Mouse (Mus musculus) stomach, embryonic 14.5 days (tissue): ENCODE data around the gene Gm13696. TPM values are rescaled to one million over a fixed set of nuclear protein-coding genes. Genes with fewer than 3 reads are reported as not detected.
"Not testable (repeated sequence)": the region's sequence is repeated elsewhere in the genome, so short reads cannot be mapped to it uniquely, and the experiment has no call there.

ENCODE experiments used
- ATAC-seq: fragments of 200-750 bp; cut with Nextera tagmentation; 2 replicates; pipeline ENCODE4 v1.8.0; 2017; ENCODE audit warnings: low read depth, moderate TSS enrichment; ENCODE audit not compliant: insufficient number of reproducible peaks, insufficient read depth, low FRiP score
- H3K27ac ChIP-seq: fragments of 300-500 bp; sonication (generic); 2 replicates; pipeline ENCODE4 v1.5.1; 2014; ENCODE audit warnings: mild to moderate bottlenecking, low read length, moderate library complexity, mixed read lengths
- H3K27me3 ChIP-seq: fragments of 300-500 bp; sonication (generic); 2 replicates; pipeline ENCODE4 v1.6.1; 2014; ENCODE audit warnings: low read length, control low read depth, mixed read lengths; ENCODE audit not compliant: control insufficient read depth, insufficient read depth
- H3K36me3 ChIP-seq: fragments of 300-500 bp; sonication (generic); 2 replicates; pipeline ENCODE4 v1.6.1; 2014; ENCODE audit warnings: mild to moderate bottlenecking, control low read depth, low read length, moderate library complexity, mixed read lengths; ENCODE audit not compliant: control insufficient read depth, insufficient read depth
- H3K4me1 ChIP-seq: fragments of 300-500 bp; sonication (generic); 2 replicates; pipeline ENCODE4 v1.6.1; 2014; ENCODE audit warnings: low read length, control low read depth, mixed read lengths; ENCODE audit not compliant: control insufficient read depth, insufficient read depth
- H3K4me2 ChIP-seq: fragments of 300-500 bp; sonication (generic); replicated peaks from 2 replicates; pipeline ENCODE4 v1.6.1; 2014; ENCODE audit warnings: low read depth, low read length, control low read depth
- H3K4me3 ChIP-seq: fragments of 300-500 bp; sonication (generic); 2 replicates; pipeline ENCODE4 v1.5.1; 2014; ENCODE audit warnings: low read depth, low read length, control low read depth
- H3K9ac ChIP-seq: fragments of 300-500 bp; sonication (generic); replicated peaks from 2 replicates; pipeline ENCODE4 v1.6.1; 2014; ENCODE audit warnings: low read depth, mild to moderate bottlenecking, control low read depth, low read length, moderate library complexity, mixed read lengths
- H3K9me3 ChIP-seq: fragments of 300-500 bp; sonication (generic); 2 replicates; pipeline ENCODE4 v1.6.1; 2016; ENCODE audit warnings: low read depth, low read length, control low read depth; ENCODE audit not compliant: control insufficient read depth
- WGBS: fragments of 180-500 bp; shearing (Covaris S2); extraction: QIAGEN DNeasy Blood & Tissue Kit; methylation state at CpG from one replicate; pipeline ENCODE4 v1.1.7; 2014; 5-methylcytosine and 5-hydroxymethylcytosine counted together
- polyA plus RNA-seq: library from polyadenylated mRNA; unstranded; fragments of >200 nt; fragmentation: Nextera tagmentation; extraction: Ambion mirVana; gene quantifications from 2 replicates; pipeline ENCODE4 v1.2.1, GENCODE M21; 2014

Gene Gm13696
- polyA plus RNA-seq, 1 experiment from 2014 or later: not detected

DNA sequence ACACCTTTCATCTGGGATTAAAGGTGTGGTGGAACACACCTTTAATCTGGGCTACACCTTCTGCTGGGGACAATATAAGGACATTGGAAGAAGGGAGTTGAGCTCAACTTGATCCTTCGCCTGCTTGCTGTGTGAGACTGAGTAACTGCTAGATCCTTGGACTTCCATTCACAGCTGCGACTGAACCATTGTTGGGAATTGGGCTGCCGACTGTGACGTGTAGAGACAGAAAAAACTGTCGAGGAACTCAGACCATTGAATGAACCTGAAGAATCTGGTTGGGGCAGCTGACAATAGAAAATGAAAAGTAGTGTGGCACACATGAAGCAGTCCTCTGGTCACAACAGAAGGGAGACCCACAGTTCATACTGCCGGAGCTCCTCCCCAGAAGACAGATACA is 11.5 kb downstream of the Gm13696 start, which contains the start of gene Gm13697:
TSS of gene Gm13697 (plus strand) at position 301 of the 400 bp plus-strand sequence.
- ATAC-seq, H3K9ac ChIP-seq, H3K9me3 ChIP-seq, H3K4me3 ChIP-seq, H3K36me3 ChIP-seq, H3K27ac ChIP-seq, H3K27me3 ChIP-seq, H3K4me1 ChIP-seq, H3K4me2 ChIP-seq: not testable (repeated sequence)
- WGBS: no CpG with 5 or more reads among the region's 6 CpGs

DNA sequence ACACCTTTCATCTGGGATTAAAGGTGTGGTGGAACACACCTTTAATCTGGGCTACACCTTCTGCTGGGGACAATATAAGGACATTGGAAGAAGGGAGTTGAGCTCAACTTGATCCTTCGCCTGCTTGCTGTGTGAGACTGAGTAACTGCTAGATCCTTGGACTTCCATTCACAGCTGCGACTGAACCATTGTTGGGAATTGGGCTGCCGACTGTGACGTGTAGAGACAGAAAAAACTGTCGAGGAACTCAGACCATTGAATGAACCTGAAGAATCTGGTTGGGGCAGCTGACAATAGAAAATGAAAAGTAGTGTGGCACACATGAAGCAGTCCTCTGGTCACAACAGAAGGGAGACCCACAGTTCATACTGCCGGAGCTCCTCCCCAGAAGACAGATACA is 17.3 kb downstream of the Gm13696 start, which contains the start of gene Gm13691:
TSS of gene Gm13691 (plus strand) at position 301 of the 400 bp plus-strand sequence.
- not testable (repeated sequence) for H3K4me3 ChIP-seq, H3K36me3 ChIP-seq, ATAC-seq, H3K27me3 ChIP-seq, H3K9ac ChIP-seq, H3K27ac ChIP-seq, H3K4me2 ChIP-seq, H3K9me3 ChIP-seq, H3K4me1 ChIP-seq
- WGBS: no CpG with 5 or more reads among the region's 6 CpGs

DNA sequence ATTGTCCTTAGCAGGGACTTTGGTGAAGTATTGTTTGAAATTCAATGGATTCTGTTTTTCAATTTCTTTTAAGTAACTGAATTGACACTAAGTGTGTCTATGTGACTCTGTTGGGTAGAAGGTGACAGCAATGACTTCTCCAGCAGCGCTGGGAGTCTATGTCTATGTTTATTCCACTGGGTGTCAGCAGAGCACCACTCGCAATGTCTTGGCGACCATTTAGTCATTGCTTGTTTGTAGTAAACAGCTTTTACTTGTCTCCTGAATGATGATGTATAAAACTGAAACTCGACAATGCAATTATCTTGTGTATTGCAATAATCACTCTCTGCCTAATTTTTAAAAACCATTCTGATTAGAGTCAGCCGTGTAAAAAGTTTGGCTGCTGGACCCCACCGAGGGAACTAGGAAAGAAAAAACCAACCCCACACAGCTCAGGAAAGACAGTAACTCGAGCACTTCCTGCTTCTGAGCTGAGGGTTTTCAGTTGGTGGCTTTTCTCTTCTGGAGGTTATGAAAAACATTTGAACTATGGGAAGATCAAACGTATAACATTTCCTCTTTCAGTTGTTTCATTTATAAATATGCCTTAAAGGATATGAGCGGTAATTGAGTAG is 20.8 kb downstream of the Gm13696 start:
- H3K9me3 ChIP-seq, H3K27ac ChIP-seq: not testable (repeated sequence)

DNA sequence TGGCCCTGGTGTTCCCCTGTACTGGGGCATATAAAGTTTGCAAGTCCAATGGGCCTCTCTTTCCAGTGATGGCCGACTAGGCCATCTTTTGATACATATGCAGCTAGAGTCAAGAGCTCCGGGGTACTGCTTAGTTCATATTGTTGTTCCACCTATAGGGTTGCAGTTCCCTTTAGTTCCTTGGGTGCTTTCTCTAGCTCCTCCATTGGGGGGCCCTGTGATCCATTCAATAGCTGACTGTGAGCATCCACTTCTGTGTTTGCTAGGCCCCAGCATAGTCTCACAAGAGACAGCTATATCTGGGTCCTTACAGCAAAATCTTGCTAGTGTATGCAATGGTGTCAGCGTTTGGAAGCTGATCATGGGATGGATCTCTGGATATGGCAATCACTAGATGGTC is 21.6 kb downstream of the Gm13696 start:
- no CpG with 5 or more reads among the region's 3 CpGs for WGBS

More for the DNA sequence above, 20.8 kb downstream of the Gm13696 start:
- H3K27me3 ChIP-seq, H3K9ac ChIP-seq, ATAC-seq, H3K4me2 ChIP-seq, H3K36me3 ChIP-seq, H3K4me1 ChIP-seq, H3K4me3 ChIP-seq: not testable (repeated sequence)
- WGBS: 42% methylated on average over 7 of the region's 9 CpGs

DNA sequence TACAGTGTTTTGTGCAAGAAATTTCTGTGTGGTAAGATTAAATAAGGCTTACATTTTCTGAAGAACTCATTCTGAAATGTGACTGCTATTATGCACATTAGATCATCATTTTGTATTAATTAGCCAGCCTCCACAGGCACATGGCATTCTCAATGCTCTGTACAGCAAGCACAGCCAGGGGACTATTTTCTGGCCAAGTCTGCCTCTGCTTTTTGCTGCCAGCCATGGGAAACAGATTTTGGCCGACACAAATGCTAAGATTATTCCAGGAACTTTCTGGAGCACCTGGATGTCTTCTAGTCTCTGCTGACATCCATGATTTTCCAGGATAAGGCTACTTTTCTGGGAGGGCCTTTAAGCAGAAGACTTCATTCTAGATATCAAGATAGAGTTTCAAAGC is 36.0 kb downstream of the Gm13696 start:
- H3K4me2 ChIP-seq: no peak overlapping the region
- 0 out of 2 replicates have a peak, but pooled peaks cover 3% of the 10 kb centered on the region for H3K4me1 ChIP-seq
- no peak for ATAC-seq
- H3K27ac ChIP-seq: no peak overlapping the region
- H3K27me3 ChIP-seq: no peaks in the 10 kb centered on the region
- no peak overlapping the region for H3K4me3 ChIP-seq
- no peaks in the 10 kb centered on the region for H3K9me3 ChIP-seq
- H3K36me3 ChIP-seq: no peaks in the 10 kb centered on the region
- WGBS: 43% methylated on average over 1 of the region's 1 CpGs
- H3K9ac ChIP-seq: no peak overlapping the region

More for the DNA sequence above, 21.6 kb downstream of the Gm13696 start:
- H3K27ac ChIP-seq, H3K9ac ChIP-seq, H3K4me3 ChIP-seq, H3K4me1 ChIP-seq, H3K4me2 ChIP-seq, H3K36me3 ChIP-seq, H3K27me3 ChIP-seq, ATAC-seq, H3K9me3 ChIP-seq: not testable (repeated sequence)

DNA sequence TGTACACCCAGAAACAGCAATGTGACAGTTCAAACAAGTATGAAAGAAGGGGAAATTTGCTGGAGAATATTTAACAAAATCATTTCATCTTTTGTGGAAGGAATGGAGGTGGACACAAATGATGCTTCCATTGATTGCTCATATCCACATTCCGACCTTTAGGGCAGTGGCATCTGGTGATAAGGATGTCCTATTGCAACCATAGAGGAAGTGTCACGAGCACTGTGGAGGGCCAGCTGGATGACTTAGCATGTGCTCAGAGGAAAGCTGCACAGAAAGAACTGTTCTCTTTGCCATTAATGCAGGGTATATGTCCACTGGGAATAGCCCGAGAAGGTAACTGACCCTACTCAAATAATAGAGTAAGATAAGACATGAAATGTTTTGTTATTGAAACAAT is 36.9 kb downstream of the Gm13696 start:
- H3K9me3 ChIP-seq: no peaks in the 10 kb centered on the region
- 66% methylated on average over 3 of the region's 3 CpGs for WGBS
- H3K4me1 ChIP-seq: 0 out of 2 replicates have a peak, but pooled peaks cover 3% of the 10 kb centered on the region
- no peak for ATAC-seq
- H3K36me3 ChIP-seq: no peaks in the 10 kb centered on the region
- H3K27me3 ChIP-seq: no peaks in the 10 kb centered on the region
- no peak overlapping the region for H3K9ac ChIP-seq
- H3K27ac ChIP-seq: no peak overlapping the region
- H3K4me3 ChIP-seq: no peak overlapping the region
- no peak overlapping the region for H3K4me2 ChIP-seq

DNA sequence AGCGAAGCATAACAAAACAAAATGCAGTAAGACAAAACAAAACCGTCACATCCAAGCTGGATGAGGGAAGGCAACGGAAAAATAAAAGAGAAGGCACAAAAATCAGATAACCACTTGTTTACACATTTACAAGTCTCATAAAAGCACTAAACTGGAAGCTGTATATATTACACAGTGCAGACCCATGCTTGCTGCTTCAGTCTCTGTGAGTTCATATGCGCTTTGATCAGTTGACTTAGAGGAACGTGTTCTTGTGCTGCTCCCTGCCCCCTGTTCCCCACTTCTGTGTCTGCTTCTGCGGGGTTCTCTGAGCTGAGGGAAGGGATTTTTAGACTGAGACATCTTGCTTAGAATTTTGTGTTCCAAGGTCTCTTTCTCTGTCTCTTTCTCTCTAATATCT is 41.6 kb downstream of the Gm13696 start:
- Histone ChIP-seq H3K4me1 (no peaks in the 10 kb centered on the region), H3K4me3 (no peak overlapping the region), H3K9ac (no peak overlapping the region), H3K27ac (no peak overlapping the region), H3K27me3 (no peaks in the 10 kb centered on the region), H3K9me3 (no peaks in the 10 kb centered on the region), H3K4me2 (no peak overlapping the region), H3K36me3 (no peaks in the 10 kb centered on the region)
- no peak for ATAC-seq
- 62% methylated on average over 6 of the region's 6 CpGs for WGBS

DNA sequence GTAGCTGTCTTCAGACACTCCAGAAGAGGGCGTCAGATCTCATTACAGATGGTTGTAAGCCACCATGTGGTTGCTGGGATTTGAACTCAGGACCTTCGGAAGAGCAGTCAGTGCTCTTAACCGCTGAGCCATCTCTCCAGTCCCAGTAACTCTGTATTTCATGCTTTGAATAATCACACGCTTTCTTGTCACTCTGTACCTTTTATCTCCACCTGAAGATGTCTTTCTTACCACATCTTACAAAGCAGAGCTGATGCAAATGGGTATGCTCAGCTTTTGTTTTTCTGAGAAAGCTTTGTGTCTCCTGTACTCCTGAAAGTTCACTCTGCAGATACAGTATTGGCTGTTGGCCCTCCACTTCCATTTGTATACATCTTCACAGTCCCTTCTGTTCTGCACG is 43.4 kb downstream of the Gm13696 start:
- H3K9ac ChIP-seq, H3K4me2 ChIP-seq, H3K4me3 ChIP-seq, ATAC-seq, H3K9me3 ChIP-seq, H3K27ac ChIP-seq, H3K4me1 ChIP-seq, H3K27me3 ChIP-seq, H3K36me3 ChIP-seq: not testable (repeated sequence)
- 75% methylated on average over 5 of the region's 5 CpGs for WGBS

DNA sequence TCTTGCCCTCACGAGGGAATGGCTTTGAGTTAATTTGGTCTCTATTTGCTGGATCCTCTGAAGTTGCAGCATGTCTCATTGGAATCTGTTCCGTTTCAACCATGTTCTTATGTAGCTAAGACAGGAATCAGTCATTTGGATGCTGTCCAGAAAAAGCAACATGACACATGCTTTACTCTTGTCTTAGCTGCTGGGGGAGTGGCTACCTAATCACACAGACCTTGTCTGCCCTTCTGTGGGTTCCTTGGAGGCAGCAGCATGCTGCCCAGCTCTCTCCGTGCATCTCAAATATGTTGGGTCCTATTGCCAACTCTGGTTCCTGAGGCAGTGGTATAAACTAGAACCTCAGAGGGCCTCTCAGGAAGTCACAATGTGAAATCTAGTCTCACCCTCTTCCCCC is 45.4 kb downstream of the Gm13696 start:
- H3K4me3 ChIP-seq: no peak overlapping the region
- WGBS: 46% methylated on average over 3 of the region's 3 CpGs

More for the DNA sequence above, 45.4 kb downstream of the Gm13696 start:
- Histone ChIP-seq H3K4me2 (no peak overlapping the region), H3K36me3 (no peaks in the 10 kb centered on the region), H3K27me3 (no peaks in the 10 kb centered on the region), H3K9me3 (no peaks in the 10 kb centered on the region), H3K27ac (no peak overlapping the region), H3K4me1 (no peaks in the 10 kb centered on the region), H3K9ac (no peak overlapping the region)
- no peak for ATAC-seq
